Mouse (Mus musculus): Measurements from ENCODE around the gene Qrfp.

DNA sequence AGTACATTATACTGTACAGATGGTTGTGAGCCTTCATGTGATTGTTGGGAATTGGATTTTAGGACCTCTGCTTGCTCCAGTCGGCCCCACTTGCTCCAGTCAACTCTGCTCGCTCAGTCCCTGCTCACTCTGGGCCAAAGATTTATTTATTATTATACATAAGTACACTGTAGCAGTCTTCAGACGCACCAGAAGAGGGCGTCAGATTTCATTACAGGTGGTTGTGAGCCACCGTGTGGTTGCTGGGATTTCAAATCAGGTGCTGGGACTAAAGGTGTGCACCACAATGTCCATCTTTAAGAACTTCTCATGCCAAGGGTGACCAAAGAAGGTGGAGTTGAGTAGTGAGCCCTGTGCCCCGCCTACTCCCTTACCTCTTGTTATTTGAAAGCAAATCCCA, 17.8 kb downstream of the Qrfp start:
- TF ChIP-seq CTCF (IDR thresholded peaks at IDR 0.05; ENCODE audit: borderline replicate concordance, insufficient read depth, low read depth, low read length) (no peak), POLR2A (IDR thresholded peaks at IDR 0.05; ENCODE audit: borderline replicate concordance, insufficient read depth, low read length) (no peak)

All from cerebellum, adult 2 months (tissue).